ENCODE assay signal across 26 mouse cellular contexts in genomic region chr14:105734291-105734690, GRCm38 (mm10).
DNase-seq lines count a peak whose midpoint lies in the region; ATAC-seq and TF ChIP-seq lines count a peak whose summit lies in the region.
"Had no signal": no experiment of that assay in that cellular context is flagged by ENCODE, and none has a peak within 500 bp of the region (broad histone marks: within the 10 kb centered on the region; RNA-seq: fewer than 3 reads in every experiment).

No protein-coding gene starts in this region.

- no peak for TF ChIP-seq CTCF in layer of hippocampus, adult 2 months (conservative IDR thresholded peaks at IDR 0.05)
- no peak for TF ChIP-seq CTCF in olfactory bulb, adult 2 months (IDR thresholded peaks at IDR 0.05; ENCODE audit: insufficient read depth, low read depth, low read length)

- no peaks in the 10 kb centered on the region for H3K9me3 ChIP-seq in heart, embryonic 15.5 days (replicated peaks)
- H3K9me3 ChIP-seq in heart, embryonic 11.5 days (replicated peaks; ENCODE audit: control insufficient read depth, low read length): no peaks in the 10 kb centered on the region
- H3K9me3 ChIP-seq in midbrain, embryonic 11.5 days (ENCODE audit: control insufficient read depth, low read length): no peaks in the 10 kb centered on the region
- H3K9me3 ChIP-seq in midbrain, embryonic 16.5 days (replicated peaks; ENCODE audit: control insufficient read depth, low read length, poor library complexity, severe bottlenecking): no peaks in the 10 kb centered on the region
- H3K9me3 ChIP-seq: embryonic facial prominence, embryonic 10.5 days; embryonic facial prominence, embryonic 13.5 days; forebrain, embryonic 12.5 days; heart, embryonic 13.5 days; hindbrain, embryonic 10.5 days had no signal

- no peak overlapping the region for H3K9ac ChIP-seq in heart, embryonic 15.5 days
- H3K9ac ChIP-seq in heart, embryonic 11.5 days (ENCODE audit: low read depth, low read length): no peak overlapping the region
- H3K9ac ChIP-seq in midbrain, embryonic 11.5 days (ENCODE audit: low read length): no peak overlapping the region
- H3K9ac ChIP-seq in midbrain, embryonic 16.5 days (ENCODE audit: low read depth, low read length): no peak overlapping the region
- H3K9ac ChIP-seq: embryonic facial prominence, embryonic 13.5 days; forebrain, embryonic 12.5 days; forebrain, postnatal 0 days; hindbrain, embryonic 14.5 days had no signal

- H3K4me3 ChIP-seq in heart, embryonic 15.5 days: no peak overlapping the region
- H3K4me3 ChIP-seq in heart, embryonic 11.5 days (ENCODE audit: low read depth, low read length): no peak overlapping the region
- H3K4me3 ChIP-seq in layer of hippocampus, adult 2 months: no peak overlapping the region
- H3K4me3 ChIP-seq in midbrain, embryonic 11.5 days (ENCODE audit: low read depth, low read length): no peak overlapping the region
- H3K4me3 ChIP-seq in midbrain, embryonic 16.5 days (ENCODE audit: low read depth, low read length): no peak overlapping the region
- H3K4me3 ChIP-seq in olfactory bulb, adult 2 months (ENCODE audit: insufficient read depth, low read depth, low read length): no peak overlapping the region
- H3K4me3 ChIP-seq: embryonic facial prominence, embryonic 10.5 days; embryonic facial prominence, embryonic 13.5 days; erythroblast, embryonic 14.5 days; forebrain, embryonic 12.5 days; heart, embryonic 13.5 days; hindbrain, embryonic 10.5 days had no signal

- no peak for ATAC-seq in heart, embryonic 15.5 days (replicated peaks; ENCODE audit: insufficient number of reproducible peaks, insufficient read depth, low FRiP score, low read depth)
- no peak for ATAC-seq in heart, embryonic 11.5 days (replicated peaks; ENCODE audit: insufficient number of reproducible peaks, low FRiP score, low TSS enrichment)
- ATAC-seq in midbrain, embryonic 11.5 days (ENCODE audit: low FRiP score): no peak
- no peak for ATAC-seq in midbrain, embryonic 16.5 days
- ATAC-seq: CD4-positive, CD25-positive, alpha-beta regulatory T cell, adult 4 months; forebrain, postnatal 0 days had no signal

- H3K4me1 ChIP-seq in heart, embryonic 15.5 days (replicated peaks): peaks cover 18% of the 10 kb centered on the region
- H3K4me1 ChIP-seq in heart, embryonic 11.5 days (ENCODE audit: control insufficient read depth, insufficient read depth, low read length): peaks cover 15% of the 10 kb centered on the region
- H3K4me1 ChIP-seq in midbrain, embryonic 11.5 days (ENCODE audit: control insufficient read depth, insufficient read depth, low read length): peaks cover 15% of the 10 kb centered on the region
- H3K4me1 ChIP-seq in midbrain, embryonic 16.5 days (ENCODE audit: control insufficient read depth, insufficient read depth, low read length): peaks cover 22% of the 10 kb centered on the region
- H3K4me1 ChIP-seq in olfactory bulb, adult 2 months (ENCODE audit: control insufficient read depth, insufficient read depth, low read length): peaks cover 8% of the 10 kb centered on the region

- no peak overlapping the region for H3K4me2 ChIP-seq in heart, embryonic 15.5 days
- no peak overlapping the region for H3K4me2 ChIP-seq in heart, embryonic 11.5 days
- H3K4me2 ChIP-seq in midbrain, embryonic 11.5 days: no peak overlapping the region
- no peak overlapping the region for H3K4me2 ChIP-seq in midbrain, embryonic 16.5 days (ENCODE audit: low read length)
- H3K4me2 ChIP-seq: embryonic facial prominence, embryonic 13.5 days; forebrain, embryonic 12.5 days had no signal

- H3K27ac ChIP-seq in heart, embryonic 15.5 days: peak overlapping the region; percentile 53; the same call in 1 of the 2 replicates
- no peak overlapping the region for H3K27ac ChIP-seq in heart, embryonic 11.5 days (ENCODE audit: low read depth, low read length)
- H3K27ac ChIP-seq in layer of hippocampus, adult 2 months: peak overlapping the region; percentile 96
- H3K27ac ChIP-seq in midbrain, embryonic 11.5 days (ENCODE audit: low read depth, low read length): no peak overlapping the region
- H3K27ac ChIP-seq in midbrain, embryonic 16.5 days (ENCODE audit: low read length): no peak overlapping the region
- H3K27ac ChIP-seq in olfactory bulb, adult 2 months (ENCODE audit: insufficient read depth, low read depth, low read length): peak overlapping the region; percentile 44; the same call in 1 of the 2 replicates

- no peaks in the 10 kb centered on the region for H3K27me3 ChIP-seq in heart, embryonic 15.5 days
- H3K27me3 ChIP-seq in heart, embryonic 11.5 days (ENCODE audit: control insufficient read depth, insufficient read depth, low read length): no peaks in the 10 kb centered on the region
- no peaks in the 10 kb centered on the region for H3K27me3 ChIP-seq in midbrain, embryonic 11.5 days (ENCODE audit: control insufficient read depth, insufficient read depth, low read length)
- no peaks in the 10 kb centered on the region for H3K27me3 ChIP-seq in midbrain, embryonic 16.5 days (ENCODE audit: control insufficient read depth, insufficient read depth, low read depth, low read length)
- H3K27me3 ChIP-seq: forebrain, embryonic 12.5 days; heart, embryonic 13.5 days had no signal

- H3K36me3 ChIP-seq in heart, embryonic 15.5 days: no peaks in the 10 kb centered on the region
- H3K36me3 ChIP-seq in heart, embryonic 11.5 days (ENCODE audit: control insufficient read depth, insufficient read depth, low read length): no peaks in the 10 kb centered on the region
- H3K36me3 ChIP-seq in midbrain, embryonic 11.5 days (ENCODE audit: control insufficient read depth, insufficient read depth, low read length): no peaks in the 10 kb centered on the region
- no peaks in the 10 kb centered on the region for H3K36me3 ChIP-seq in midbrain, embryonic 16.5 days (ENCODE audit: control insufficient read depth, insufficient read depth, low read length)
- H3K36me3 ChIP-seq: embryonic facial prominence, embryonic 10.5 days; embryonic facial prominence, embryonic 13.5 days; forebrain, embryonic 12.5 days; heart, embryonic 13.5 days; hindbrain, embryonic 10.5 days had no signal

- intact Hi-C loops in left cerebral cortex, postnatal 36 days (cut with DNase I): loop anchor here (5.0 kb wide), 2 partner anchors 43 to 57 kb away; no protein-coding TSS in a partner anchor

- 82% methylated on average over 7 of the region's 7 CpGs for WGBS in heart, embryonic 15.5 days
- WGBS in heart, embryonic 11.5 days (ENCODE audit: insufficient replicate concordance): 80% methylated on average over 7 of the region's 7 CpGs
- WGBS in midbrain, embryonic 11.5 days: 92% methylated on average over 7 of the region's 7 CpGs
- 95% methylated on average over 7 of the region's 7 CpGs for WGBS in midbrain, embryonic 16.5 days
- WGBS in olfactory bulb, adult 2 months: 94% methylated on average over 7 of the region's 7 CpGs

- TF ChIP-seq POLR2A in olfactory bulb, adult 2 months (IDR thresholded peaks at IDR 0.05; ENCODE audit: insufficient read depth, low read depth, low read length): no peak

- DNase-seq in layer of hippocampus, adult 2 months (ENCODE audit: low spot score in 2 of 2): no peak
- no peak for DNase-seq in layer of hippocampus, postnatal 14 days (ENCODE audit: low spot score in 2 of 2)
- DNase-seq in midbrain, embryonic 11.5 days (ENCODE audit: low spot score, missing footprints): peak; percentile 72
- no peak for DNase-seq in left cerebral cortex, postnatal 36 days (ENCODE audit: low spot score in 2 of 2)
- DNase-seq: adrenal gland, adult 8-10 months; adrenal gland, postnatal 25 days; cerebellum, adult 11-12 months; cerebellum, postnatal 36 days; embryo, embryonic 11 days; forebrain, postnatal 0 days; gastrocnemius, postnatal 25 days; heart, adult 11 months; heart, postnatal 10 days; heart, postnatal 36 days had no signal

Comparison
In these comparisons a context has a peak if more than half of its experiments do, and no peak if none do; other contexts are left out.
1. H3K27ac ChIP-seq: peak in heart, embryonic 15.5 days (single experiment), layer of hippocampus, adult 2 months (single experiment) and olfactory bulb, adult 2 months (single experiment); none in heart, embryonic 11.5 days (single experiment), midbrain, embryonic 11.5 days (single experiment) and midbrain, embryonic 16.5 days (single experiment).